Mouse (Mus musculus) cerebellum, adult 8-10 months (tissue): ENCODE data around the gene Aldh16a1.
"Not testable (repeated sequence)": the region's sequence is repeated elsewhere in the genome, so short reads cannot be mapped to it uniquely, and the experiment has no call there.

Source experiments
- DNase-seq: peaks from one replicate; pipeline ENCODE4 v3.0.0; 2022

Gene Aldh16a1

DNA sequence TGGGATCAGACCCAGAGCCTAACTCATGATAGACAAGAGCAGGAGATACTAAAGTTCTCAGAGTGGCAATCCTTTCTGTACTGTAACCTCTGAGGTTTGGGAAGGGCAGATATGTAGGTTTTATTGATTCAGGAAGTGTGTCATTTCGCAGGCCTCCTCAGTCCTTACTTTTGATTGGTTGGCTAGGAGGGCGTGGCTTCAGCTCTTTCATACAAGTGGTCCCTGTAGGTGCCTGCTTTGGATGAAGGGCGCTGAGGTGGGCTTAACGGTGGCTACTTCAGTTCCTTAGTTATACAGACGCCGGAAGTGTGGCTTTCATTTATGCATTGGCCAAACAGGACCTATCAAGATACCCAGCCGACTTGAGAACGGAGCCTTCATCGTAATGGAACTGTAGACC, 1.2 kb upstream of the Aldh16a1 start:
- DNase-seq = no peak

GRCm38 (mm10) chr7:45154993-45155514, 670 bp upstream of the Aldh16a1 start:
- peak; percentile 71 for DNase-seq

- no peak for DNase-seq
These were observed 798 bp downstream of the Aldh16a1 start for GRCm38 (mm10) chr7:45153586-45153985.

DNA sequence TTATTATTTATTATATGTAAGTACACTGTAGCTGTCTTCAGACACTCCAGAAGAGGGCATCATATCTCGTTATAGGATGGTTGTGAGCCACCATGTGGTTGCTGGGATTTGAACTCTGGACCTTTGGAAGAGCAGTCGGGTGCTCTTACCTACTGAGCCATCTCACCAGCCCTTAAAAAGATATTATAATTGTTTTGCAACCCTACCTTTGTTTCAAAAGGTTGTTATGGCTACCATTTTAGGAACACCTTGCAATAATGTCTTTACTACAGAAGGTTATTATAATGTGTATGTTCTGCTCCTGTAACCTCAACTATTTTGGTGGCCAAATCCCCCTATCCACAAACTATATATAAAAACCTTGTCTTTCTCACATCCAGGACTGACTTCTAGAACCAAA, 1.3 kb downstream of the Aldh16a1 start:
- DNase-seq = not testable (repeated sequence)

DNA sequence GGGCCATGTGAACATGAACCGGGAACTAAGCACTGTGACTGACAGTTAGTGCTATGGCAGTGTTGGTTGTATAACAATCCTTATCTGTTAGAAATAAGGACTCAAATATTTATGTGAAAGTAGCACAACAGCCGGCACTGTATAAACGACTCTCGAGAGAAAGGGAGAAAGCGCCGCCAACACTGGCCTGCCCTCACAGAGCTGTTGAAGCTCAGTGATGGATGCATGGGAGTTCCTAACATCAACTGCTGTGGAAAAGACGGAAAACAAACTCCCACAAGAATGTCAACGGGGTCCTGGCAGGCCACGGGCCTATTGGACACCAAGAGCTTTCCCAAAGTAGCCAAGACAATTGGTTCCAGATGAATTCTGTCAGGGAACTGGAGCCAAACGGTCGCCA, 3.1 kb downstream of the Aldh16a1 start:
- DNase-seq = no peak

GRCm38 (mm10) chr7:45150321-45150720, 4.1 kb downstream of the Aldh16a1 start:
- no peak for DNase-seq

- DNase-seq = no peak
These were observed 4.8 kb downstream of the Aldh16a1 start for GRCm38 (mm10) chr7:45149545-45149944.

GRCm38 (mm10) chr7:45148534-45149098, 5.8 kb downstream of the Aldh16a1 start:
- no peak for DNase-seq

DNA sequence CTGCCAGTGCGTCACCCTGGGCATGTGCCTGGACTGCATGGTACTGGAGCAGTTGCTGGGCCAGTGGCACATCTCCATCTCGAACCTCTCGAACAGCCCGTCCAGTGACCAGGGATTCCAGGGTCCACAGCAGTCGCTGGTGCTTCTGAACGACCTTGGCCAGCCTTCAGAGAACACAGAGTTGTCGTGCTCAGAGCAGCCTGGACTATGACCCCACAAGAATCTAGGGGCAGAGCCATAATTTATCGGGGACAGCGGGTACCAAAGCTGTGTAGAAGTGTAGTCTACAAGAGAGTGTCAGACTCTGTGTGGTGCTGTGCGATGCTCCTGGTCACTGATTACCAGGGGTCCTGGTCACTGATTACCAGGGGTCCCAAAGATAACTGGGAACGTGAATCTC, 6.5 kb downstream of the Aldh16a1 start:
- DNase-seq = no peak

- no peak for DNase-seq
These were observed 7.1 kb downstream of the Aldh16a1 start for GRCm38 (mm10) chr7:45147267-45147666.

- DNase-seq = no peak
These were observed 8.9 kb downstream of the Aldh16a1 start for GRCm38 (mm10) chr7:45145460-45145859.

GRCm38 (mm10) chr7:45144368-45145174, 9.8 kb downstream of the Aldh16a1 start:
- no peak for DNase-seq

GRCm38 (mm10) chr7:45141914-45142313, 12.5 kb downstream of the Aldh16a1 start:
- no peak for DNase-seq

DNA sequence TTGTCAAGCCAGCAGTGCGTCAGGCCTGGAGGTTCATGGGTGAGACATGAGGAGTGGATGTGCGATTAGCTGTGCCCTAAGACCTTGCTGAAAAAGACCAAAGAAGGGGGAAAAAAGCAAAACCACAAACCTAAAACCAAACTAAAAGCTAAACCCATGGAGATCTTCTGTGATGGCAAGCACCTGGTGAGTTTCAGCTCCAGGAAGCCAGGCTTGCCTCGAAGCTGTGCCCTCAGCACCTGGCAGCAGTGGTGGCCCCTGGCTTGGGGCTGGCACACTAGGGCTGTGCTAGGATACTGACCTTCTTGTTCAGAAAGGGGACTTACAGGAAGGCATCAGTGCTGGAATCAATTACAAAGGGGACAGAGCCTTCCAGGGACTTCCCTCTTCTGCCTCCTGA, 13.1 kb downstream of the Aldh16a1 start:
- no peak for DNase-seq

DNA sequence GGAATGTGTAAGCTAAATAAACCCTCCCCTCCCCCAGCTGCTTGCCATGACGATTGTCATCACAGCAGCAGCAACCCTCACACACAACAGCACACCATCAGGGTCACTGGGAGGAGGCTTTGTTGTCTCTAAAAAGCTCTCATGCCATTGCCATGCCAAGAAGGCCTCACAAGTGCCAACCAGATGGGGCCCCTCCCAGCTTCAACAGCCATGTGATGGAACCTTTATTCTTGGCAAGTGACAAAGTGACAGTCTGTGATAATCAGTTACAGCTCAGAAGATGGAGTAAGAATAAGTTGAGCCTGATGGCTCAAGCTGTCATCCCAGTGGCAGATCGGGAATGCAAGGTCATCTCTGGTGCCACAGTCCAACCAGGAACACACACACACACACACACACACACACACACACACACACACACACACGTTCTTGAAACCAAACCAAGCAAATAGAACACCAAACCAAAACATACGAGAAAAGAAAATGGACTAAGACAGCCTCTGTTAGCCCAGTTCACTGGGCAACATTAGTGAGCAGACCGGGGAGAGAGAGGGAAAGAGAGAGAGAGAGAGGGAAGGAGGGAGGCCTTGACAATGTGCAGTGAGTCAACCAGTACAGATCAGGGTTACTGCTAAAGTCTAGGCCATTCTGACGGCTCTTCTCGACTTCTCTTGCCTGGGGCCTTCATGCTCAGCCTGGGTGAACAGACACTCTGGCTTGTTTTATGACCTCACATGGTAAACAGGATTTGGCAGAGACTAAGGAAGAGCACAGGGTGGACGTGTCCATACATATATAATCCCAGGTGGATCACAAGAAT, 14.3 kb downstream of the Aldh16a1 start:
- DNase-seq = no peak

DNA sequence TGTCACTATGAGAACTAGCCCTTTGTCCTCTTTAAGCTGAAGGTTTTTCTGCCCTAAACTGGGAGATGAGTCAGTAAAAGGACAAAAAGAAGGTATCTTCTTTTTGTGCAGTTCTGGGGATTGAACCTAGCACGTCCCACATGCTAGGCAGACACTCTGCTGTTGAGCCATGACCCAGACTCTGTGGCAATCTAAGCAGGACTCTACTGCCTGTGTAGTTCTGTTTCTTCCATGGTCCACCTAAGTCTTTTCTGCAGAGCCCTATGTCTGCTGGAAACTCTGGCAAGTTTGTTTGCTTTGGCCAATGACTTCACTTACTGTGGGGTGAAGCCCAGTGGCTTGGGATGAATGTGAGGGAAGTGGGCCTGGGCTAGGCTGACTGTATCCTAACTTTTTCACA, 16.0 kb downstream of the Aldh16a1 start:
- DNase-seq = no peak

GRCm38 (mm10) chr7:45137171-45138006, 17.0 kb downstream of the Aldh16a1 start:
- DNase-seq = peak; percentile 14

- peak; percentile 93 for DNase-seq
These were observed 18.3 kb downstream of the Aldh16a1 start, which contains the start of the genes Gm45713 and Flt3l for GRCm38 (mm10) chr7:45135993-45136567. Gene Gm45713, minus strand, starts transcription at chr7:45136231. Gene Flt3l, minus strand, starts transcription at chr7:45136432.

DNA sequence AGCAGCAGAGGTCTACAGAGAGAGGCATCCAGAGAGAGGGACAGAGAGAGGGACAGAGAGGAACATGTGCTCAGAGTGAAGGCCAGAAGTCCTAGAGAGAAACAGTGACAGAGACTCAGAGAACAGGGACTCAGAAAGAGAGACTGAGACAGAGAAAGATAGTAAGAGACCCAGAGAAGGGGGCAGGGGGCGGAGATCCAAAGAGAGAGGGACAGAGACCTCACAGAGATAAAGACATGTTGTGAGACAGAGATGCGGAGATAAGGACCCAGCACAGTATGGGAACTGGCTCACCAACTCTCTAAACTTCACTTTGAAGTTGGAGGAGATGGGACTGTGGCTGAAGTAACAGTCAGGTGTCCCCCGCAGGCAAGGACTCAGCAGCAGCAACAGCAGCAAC, 19.0 kb downstream of the Aldh16a1 start:
- DNase-seq = no peak

DNA sequence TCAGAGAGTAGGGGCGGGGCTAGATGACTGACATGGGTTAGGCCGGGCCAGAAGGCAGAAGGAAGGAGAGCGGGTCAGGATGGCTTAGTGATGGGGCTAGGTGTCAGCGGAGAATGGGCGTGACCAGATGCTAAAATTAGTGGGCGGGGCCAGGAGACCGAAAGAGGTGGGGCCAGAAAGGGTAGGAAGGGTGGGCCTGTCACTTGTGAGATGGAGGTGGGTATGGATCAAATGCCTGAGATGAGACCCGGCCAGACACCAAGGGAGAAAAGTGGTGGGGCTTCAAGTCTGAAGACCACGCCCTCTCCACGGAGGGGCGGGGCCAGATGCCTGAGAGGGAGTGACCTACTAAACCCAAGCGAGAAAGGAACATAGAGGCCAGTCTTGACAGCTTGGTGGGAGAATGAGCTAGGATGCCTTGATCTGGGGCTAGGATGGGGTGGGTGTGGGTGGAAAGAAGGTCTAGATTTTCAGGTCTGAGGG, 19.8 kb downstream of the Aldh16a1 start:
- peak; percentile 26 for DNase-seq

DNA sequence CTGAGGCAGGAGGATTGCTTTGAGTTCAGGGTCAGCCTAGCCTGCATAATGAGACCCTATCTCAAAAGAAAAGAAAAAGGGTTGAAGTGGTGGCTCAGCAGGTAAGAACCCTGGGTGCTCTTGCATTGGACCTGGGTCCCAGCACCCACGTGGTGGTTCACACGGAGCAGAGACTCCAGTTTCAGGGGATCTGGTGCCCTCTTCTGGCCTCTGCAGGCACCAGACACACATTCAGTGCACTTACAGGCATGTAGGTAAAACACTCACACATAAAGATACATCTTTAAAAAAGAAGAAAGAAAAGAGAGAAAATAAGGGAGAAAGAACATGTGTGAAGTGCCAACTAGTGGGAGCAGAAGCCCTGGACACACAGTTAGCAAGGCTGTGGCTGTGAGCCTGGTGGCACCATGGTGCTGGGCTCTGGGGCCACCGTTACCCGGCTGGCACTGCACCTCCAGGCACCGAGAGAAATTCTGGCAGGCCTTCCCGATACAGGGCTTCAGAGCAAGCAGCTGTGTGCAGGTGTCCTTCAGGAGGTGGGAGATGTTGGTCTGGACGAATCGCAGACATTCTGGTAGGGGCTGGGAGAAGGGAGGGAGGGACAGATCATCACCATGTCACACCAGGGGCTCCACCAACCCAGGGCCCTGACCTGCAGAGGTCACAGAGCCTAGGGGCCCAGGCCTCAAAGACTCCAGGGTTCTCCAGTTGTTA, 20.8 kb downstream of the Aldh16a1 start:
- peak; percentile 13 for DNase-seq
